Mouse (Mus musculus) spleen, postnatal 36 days (tissue): ENCODE measurements at regions not wholly inside any gene's neighbourhood (a gene's known extent, or its start where the extent isn't known, plus 50 kb on each side); places are given as distances from the start of the nearest gene placed in this dataset.

Experiments
- DNase-seq, 2 experiments: peaks; one replicate each; pipeline ENCODE4 v3.0.0; 2022; ENCODE audit warnings: low spot score in 2 of 2, mixed read lengths in 1 of 2

GRCm38 (mm10) chr10:23052480-23053378, 232.8 kb upstream of the Tcf21 start:
- DNase-seq: no peak

GRCm38 (mm10) chr10:23044466-23044865, 224.5 kb upstream of the Tcf21 start:
- DNase-seq: no peak

- no peak for DNase-seq
Observed at GRCm38 (mm10) chr10:23031491-23032126, 211.6 kb upstream of the Tcf21 start.

- no peak for DNase-seq
Observed at GRCm38 (mm10) chr10:23027961-23028360, 208.0 kb upstream of the Tcf21 start.

GRCm38 (mm10) chr10:23017151-23017678, 197.2 kb upstream of the Tcf21 start:
- no peak for DNase-seq

GRCm38 (mm10) chr10:23015935-23016694, 196.1 kb upstream of the Tcf21 start:
- DNase-seq: no peak

GRCm38 (mm10) chr10:23010715-23011114, 190.7 kb upstream of the Tcf21 start:
- no peak for DNase-seq

- no peak for DNase-seq
Observed at GRCm38 (mm10) chr10:23010201-23010600, 190.2 kb upstream of the Tcf21 start.

GRCm38 (mm10) chr10:23004768-23005167, 184.8 kb upstream of the Tcf21 start:
- DNase-seq: no peak

GRCm38 (mm10) chr10:23003686-23004085, 183.7 kb upstream of the Tcf21 start:
- DNase-seq: no peak

GRCm38 (mm10) chr10:22998561-22998960, 178.6 kb upstream of the Tcf21 start:
- DNase-seq: no peak

GRCm38 (mm10) chr10:22997571-22997970, 177.6 kb upstream of the Tcf21 start:
- no peak for DNase-seq

- DNase-seq: no peak
Observed at GRCm38 (mm10) chr10:22993158-22993557, 173.2 kb upstream of the Tcf21 start.

GRCm38 (mm10) chr10:22981798-22982197, 161.8 kb upstream of the Tcf21 start:
- no peak for DNase-seq

GRCm38 (mm10) chr10:22978442-22978841, 158.5 kb upstream of the Tcf21 start:
- no peak for DNase-seq

- DNase-seq: no peak
Observed at GRCm38 (mm10) chr10:22956956-22957355, 137.0 kb upstream of the Tcf21 start.

- DNase-seq: no peak
Observed at GRCm38 (mm10) chr10:22953283-22953682, 133.3 kb upstream of the Tcf21 start.

GRCm38 (mm10) chr10:22944247-22944646, 124.3 kb upstream of the Tcf21 start:
- DNase-seq: no peak

GRCm38 (mm10) chr10:22927977-22928376, 108.0 kb upstream of the Tcf21 start:
- DNase-seq: no peak

- DNase-seq: no peak
Observed at GRCm38 (mm10) chr10:22926099-22926498, 106.1 kb upstream of the Tcf21 start.

GRCm38 (mm10) chr10:22921035-22921965, 101.3 kb upstream of the Tcf21 start:
- no peak for DNase-seq
